Mouse (Mus musculus) urinary bladder, postnatal 14 days (tissue): Measurements from ENCODE around the gene Med18.
"Not testable (repeated sequence)": the region's sequence is repeated elsewhere in the genome, so short reads cannot be mapped to it uniquely, and the experiment has no call there.

Experiments
- DNase-seq: peaks from one replicate; pipeline ENCODE4 v3.0.0; 2021; ENCODE audit warnings: low spot score

The Med18 gene

DNA sequence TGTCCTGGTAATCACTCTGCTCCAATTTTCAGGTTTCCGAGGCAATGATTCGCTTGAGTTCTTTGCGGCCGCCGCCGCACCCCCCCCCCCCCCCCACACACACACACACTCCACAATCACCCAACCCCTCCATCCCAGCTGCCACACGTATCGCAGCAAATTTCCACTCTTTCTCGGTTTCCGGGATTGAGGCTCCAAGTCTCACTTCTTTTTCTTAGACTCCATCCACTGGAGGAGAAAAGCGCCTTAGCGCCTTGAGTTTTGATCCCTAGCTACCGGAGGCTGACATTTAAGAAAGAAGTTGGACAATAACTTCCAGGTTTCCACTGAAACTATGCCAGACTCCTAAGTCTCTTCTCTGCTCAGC, 42.2 kb downstream of the Med18 start:
- no peak for DNase-seq

DNA sequence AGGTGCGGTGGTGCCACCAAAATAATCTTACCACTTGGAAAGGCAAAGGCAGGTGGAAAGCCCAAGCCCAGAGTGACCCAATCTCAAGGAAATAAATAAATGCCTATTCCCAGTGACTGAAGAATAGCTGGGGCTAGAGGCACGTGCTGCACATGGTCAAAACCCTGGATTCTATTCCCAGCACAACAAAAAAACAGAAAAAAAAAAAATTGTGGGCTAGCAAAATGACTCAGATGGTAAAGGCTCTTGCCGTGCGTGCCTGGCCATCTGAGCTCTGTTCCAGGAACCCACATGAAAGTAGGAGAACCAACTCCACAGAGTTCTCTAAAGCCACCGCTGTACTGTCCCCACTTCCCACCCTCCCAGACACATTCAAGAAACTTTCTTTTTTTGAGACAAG, 43.2 kb downstream of the Med18 start:
- DNase-seq = no peak

DNA sequence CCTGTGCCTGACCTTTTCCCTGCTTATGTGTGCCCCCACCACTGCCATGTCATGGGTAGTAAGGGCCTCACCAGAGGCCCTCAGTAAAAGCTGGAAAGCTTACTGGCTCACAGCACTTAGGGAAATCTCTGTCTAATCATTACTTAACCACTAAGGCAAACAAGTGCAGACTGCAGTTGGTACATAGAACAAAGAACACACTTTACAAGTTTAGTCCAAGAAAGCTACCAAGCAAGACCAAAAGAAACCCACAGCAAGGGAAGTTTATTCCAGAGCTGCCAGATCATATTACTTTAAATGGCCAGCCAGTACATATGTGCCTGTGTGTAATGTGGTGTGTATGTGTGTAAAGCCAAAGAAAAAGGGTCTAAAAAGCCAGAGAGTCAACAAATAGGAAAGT, 47.8 kb downstream of the Med18 start:
- DNase-seq = no peak

DNA sequence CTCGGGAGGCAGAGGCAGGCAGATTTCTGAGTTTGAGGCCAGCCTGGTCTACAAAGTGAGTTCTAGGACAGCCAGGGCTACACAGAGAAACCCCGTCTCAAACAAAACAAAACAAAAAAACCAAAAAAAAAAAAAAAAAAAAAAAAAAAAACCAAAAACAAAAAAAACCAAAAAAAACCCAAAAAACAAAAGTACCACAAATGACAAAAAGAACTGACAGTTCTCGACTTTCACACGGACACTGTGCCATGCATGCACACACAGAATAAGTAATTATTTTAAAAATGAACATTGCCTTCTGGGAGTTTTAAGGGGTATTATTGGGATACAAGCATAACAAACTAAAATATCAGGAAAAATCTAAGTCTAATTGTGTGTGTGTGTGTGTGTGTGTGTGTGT, 50.5 kb downstream of the Med18 start:
- DNase-seq = not testable (repeated sequence)

DNA sequence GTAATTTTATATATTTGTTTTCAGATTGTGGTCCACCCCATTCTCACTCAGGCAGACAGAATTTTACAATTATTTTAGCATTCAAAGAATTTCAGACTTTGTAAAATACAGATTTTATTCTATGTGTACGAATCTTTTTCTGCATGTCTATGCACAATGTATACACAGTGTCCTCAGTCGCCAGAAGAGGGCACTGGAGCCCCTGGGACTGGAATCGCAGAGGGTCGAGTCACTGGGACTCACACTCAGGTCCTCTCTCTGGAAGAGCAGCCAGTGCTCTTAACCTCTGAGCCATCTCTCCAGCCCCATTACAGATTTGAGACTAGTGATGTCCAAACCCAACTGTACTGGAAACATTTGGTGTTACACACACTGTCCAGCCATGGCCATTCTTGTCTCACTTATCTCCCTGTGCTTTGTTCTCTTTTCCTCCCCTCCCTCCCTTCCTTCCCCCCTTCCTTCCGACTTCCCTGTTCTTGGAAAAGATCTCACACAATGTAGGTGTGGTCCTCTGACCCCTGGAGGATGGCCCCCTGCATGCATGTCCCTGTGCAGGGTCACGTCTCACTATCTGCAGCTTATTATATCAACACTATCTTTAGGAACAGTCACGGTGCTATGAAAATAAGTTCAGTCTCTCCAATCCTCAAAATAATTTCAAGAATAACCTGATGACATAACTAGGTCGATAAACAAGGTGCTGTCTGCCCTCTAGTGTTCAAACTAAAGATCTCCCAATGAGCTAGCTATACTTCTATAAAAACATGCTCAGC, 52.2 kb downstream of the Med18 start:
- peak; percentile 35 for DNase-seq

DNA sequence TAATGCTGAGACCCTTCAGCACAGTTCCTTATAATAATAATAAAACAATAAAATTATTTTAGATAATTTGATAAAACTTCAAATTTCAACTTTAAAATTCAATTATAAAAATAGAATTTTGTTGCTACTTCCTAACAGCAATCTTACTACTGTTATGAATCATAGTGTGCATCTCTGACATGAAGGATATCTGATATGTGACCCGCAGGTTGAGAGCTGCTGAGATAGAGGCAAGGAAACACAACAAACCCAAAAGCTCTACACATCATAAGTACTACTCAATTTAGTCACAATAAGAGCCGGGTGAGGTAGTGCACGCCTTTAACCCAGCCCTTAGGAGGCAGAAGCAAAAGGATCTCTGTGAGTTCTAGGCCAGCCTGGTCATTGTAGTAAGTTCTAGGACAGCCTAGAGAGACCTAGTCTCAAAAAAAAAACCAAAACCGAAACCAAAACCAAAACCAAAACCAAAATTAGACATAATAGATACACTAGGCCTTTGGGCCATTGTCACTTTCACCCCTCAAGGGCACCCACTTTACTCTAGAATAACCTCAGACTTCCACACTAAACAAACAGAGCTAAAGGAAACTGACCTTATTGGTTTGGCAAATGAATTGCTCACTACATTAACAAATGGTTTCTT, 54.0 kb downstream of the Med18 start:
- DNase-seq = no peak
